Mouse (Mus musculus) olfactory bulb, adult 2 months (tissue): ENCODE results near the gene Slc35b1.

ENCODE experiments used
- CTCF ChIP-seq: fragments of 200-500 bp; IDR thresholded peaks from 2 replicates; pipeline ENCODE4 v1.5.1; 2012; ENCODE audit warnings: low read depth, mild to moderate bottlenecking, low read length, moderate library complexity; ENCODE audit not compliant: insufficient read depth
- POLR2A ChIP-seq: fragments of 200-500 bp; IDR thresholded peaks from 2 replicates; pipeline ENCODE4 v1.6.1; 2012; ENCODE audit warnings: mild to moderate bottlenecking, low read depth, low read length, moderate library complexity; ENCODE audit not compliant: insufficient read depth

- TF ChIP-seq CTCF (no peak), POLR2A (no peak)
Observed at GRCm38 (mm10) chr11:95423505-95423904, 39.0 kb downstream of the Slc35b1 start.
